Mouse (Mus musculus) stomach, postnatal 0 days (tissue): ENCODE measurements at regions not wholly inside any gene's neighbourhood (a gene's known extent, or its start where the extent isn't known, plus 50 kb on each side); places are given as distances from the start of the nearest gene placed in this dataset.
A peak's percentile ranks its signal among the peaks of the same experiment; 100 is the strongest.

ENCODE experiments used
- ATAC-seq: fragments of 200-750 bp; cut with Nextera tagmentation; 2 replicates; pipeline ENCODE4 v1.8.0; 2017; ENCODE audit not compliant: low FRiP score, low TSS enrichment
- DNase-seq: peaks from one replicate; pipeline ENCODE4 v3.0.0-alpha.2; 2016; ENCODE audit warnings: low spot score
- H3K27ac ChIP-seq: fragments of 300-500 bp; sonication (generic); replicated peaks from 2 replicates; pipeline ENCODE4 v1.5.1; 2014; ENCODE audit warnings: mild to moderate bottlenecking, control low read depth
- H3K27me3 ChIP-seq: fragments of 300-500 bp; sonication (generic); 2 replicates; pipeline ENCODE4 v1.6.1; 2014; ENCODE audit warnings: low read length; ENCODE audit not compliant: control insufficient read depth, insufficient read depth
- H3K36me3 ChIP-seq: fragments of 300-500 bp; sonication (generic); 2 replicates; pipeline ENCODE4 v1.6.1; 2014; ENCODE audit warnings: low read length, mixed read lengths; ENCODE audit not compliant: control insufficient read depth, insufficient read depth
- H3K4me1 ChIP-seq: fragments of 300-500 bp; sonication (generic); replicated peaks from 2 replicates; pipeline ENCODE4 v1.6.1; 2014; ENCODE audit warnings: antibody characterized with exemption; ENCODE audit not compliant: control insufficient read depth, insufficient read depth
- H3K4me2 ChIP-seq: fragments of 300-500 bp; sonication (generic); replicated peaks from 2 replicates; pipeline ENCODE4 v1.6.1; 2014; ENCODE audit warnings: low read depth, mild to moderate bottlenecking, control low read depth, moderate library complexity
- H3K4me3 ChIP-seq: fragments of 300-500 bp; sonication (generic); 2 replicates; pipeline ENCODE4 v1.5.1; 2014; ENCODE audit warnings: low read depth, low read length, control low read depth
- H3K9ac ChIP-seq: fragments of 300-500 bp; sonication (generic); 2 replicates; pipeline ENCODE4 v1.6.1; 2014; ENCODE audit warnings: mild to moderate bottlenecking, low read length, control low read depth, mixed read lengths
- H3K9me3 ChIP-seq: fragments of 300-500 bp; sonication (generic); 2 replicates; pipeline ENCODE4 v1.6.1; 2016; ENCODE audit warnings: low read length; ENCODE audit not compliant: control insufficient read depth
- CTCF ChIP-seq: IDR thresholded peaks from 2 replicates; pipeline ENCODE4 v1.5.1; 2016; ENCODE audit warnings: antibody characterized with exemption, low read depth, mild to moderate bottlenecking, moderate library complexity
- EP300 ChIP-seq: optimal IDR thresholded peaks from 2 replicates; pipeline ENCODE3; 2016; ENCODE audit warnings: antibody characterized with exemption
- WGBS: fragments of 180-500 bp; shearing (Covaris S2); extraction: QIAGEN DNeasy Blood & Tissue Kit; methylation state at CpG from one replicate; pipeline ENCODE4 v1.1.7; 2014; 5-methylcytosine and 5-hydroxymethylcytosine counted together

GRCm38 (mm10) chr7:134463380-134463779, 77.9 kb upstream of the D7Ertd443e start:
- DNase-seq (no peak), ATAC-seq (no peak)
- Histone ChIP-seq H3K9me3 (no peaks in the 10 kb centered on the region), H3K27ac (no peak overlapping the region), H3K4me3 (no peak overlapping the region), H3K36me3 (no peaks in the 10 kb centered on the region), H3K9ac (no peak overlapping the region), H3K27me3 (no peaks in the 10 kb centered on the region), H3K4me2 (no peak overlapping the region), H3K4me1 (no peaks in the 10 kb centered on the region)
- WGBS, result 90% methylated on average over 4 of the region's 4 CpGs
- TF ChIP-seq CTCF (no peak), EP300 (no peak)

- Histone ChIP-seq H3K4me3 (no peak overlapping the region), H3K36me3 (no peaks in the 10 kb centered on the region), H3K9ac (no peak overlapping the region), H3K9me3 (no peaks in the 10 kb centered on the region), H3K4me1 (no peaks in the 10 kb centered on the region), H3K4me2 (no peak overlapping the region), H3K27ac (no peak overlapping the region), H3K27me3 (no peaks in the 10 kb centered on the region)
- DNase-seq (no peak), ATAC-seq (no peak)
- WGBS, result 77% methylated on average over 3 of the region's 3 CpGs
- no peak for TF ChIP-seq EP300
- no peak for TF ChIP-seq CTCF
These were observed 81.8 kb upstream of the D7Ertd443e start for GRCm38 (mm10) chr7:134467216-134467615.

- WGBS, result 38% methylated on average over 2 of the region's 2 CpGs
- Histone ChIP-seq H3K27me3 (no peaks in the 10 kb centered on the region), H3K9ac (no peak overlapping the region), H3K4me3 (no peak overlapping the region), H3K27ac (no peak overlapping the region), H3K4me1 (no peaks in the 10 kb centered on the region), H3K36me3 (no peaks in the 10 kb centered on the region), H3K9me3 (no peaks in the 10 kb centered on the region), H3K4me2 (no peak overlapping the region)
- TF ChIP-seq CTCF, result peak; percentile 66
- TF ChIP-seq EP300, result no peak
- no peak for ATAC-seq
- DNase-seq, result peak; percentile 21
These were observed 85.8 kb upstream of the D7Ertd443e start for GRCm38 (mm10) chr7:134471286-134471685.

- no peak overlapping the region for H3K9ac ChIP-seq
- no peaks in the 10 kb centered on the region for H3K9me3 ChIP-seq
- WGBS, result 73% methylated on average over 4 of the region's 4 CpGs
- TF ChIP-seq EP300, result no peak
- TF ChIP-seq CTCF, result no peak
- H3K27ac ChIP-seq, result no peak overlapping the region
- DNase-seq, result no peak
- no peaks in the 10 kb centered on the region for H3K4me1 ChIP-seq
- no peak overlapping the region for H3K4me2 ChIP-seq
- no peak for ATAC-seq
- no peaks in the 10 kb centered on the region for H3K36me3 ChIP-seq
- H3K27me3 ChIP-seq, result no peaks in the 10 kb centered on the region
- no peak overlapping the region for H3K4me3 ChIP-seq
These were observed 105.9 kb upstream of the D7Ertd443e start for GRCm38 (mm10) chr7:134491326-134491725.

- H3K27me3 ChIP-seq, result no peaks in the 10 kb centered on the region
- H3K4me3 ChIP-seq, result no peak overlapping the region
- peak; percentile 58 for DNase-seq
- H3K4me2 ChIP-seq, result no peak overlapping the region
- no peaks in the 10 kb centered on the region for H3K9me3 ChIP-seq
- H3K9ac ChIP-seq, result no peak overlapping the region
- ATAC-seq, result peak; percentile 80
- no peaks in the 10 kb centered on the region for H3K36me3 ChIP-seq
- H3K27ac ChIP-seq, result no peak overlapping the region
- TF ChIP-seq EP300, result no peak
- TF ChIP-seq CTCF, result no peak
- WGBS, result 21% methylated on average over 11 of the region's 11 CpGs
- H3K4me1 ChIP-seq, result no peaks in the 10 kb centered on the region
These were observed 111.8 kb upstream of the D7Ertd443e start for GRCm38 (mm10) chr7:134497219-134497618.

- H3K27ac ChIP-seq, result no peak overlapping the region
- H3K36me3 ChIP-seq, result no peaks in the 10 kb centered on the region
- H3K4me3 ChIP-seq, result no peak overlapping the region
- H3K9me3 ChIP-seq, result no peaks in the 10 kb centered on the region
- H3K4me1 ChIP-seq, result no peaks in the 10 kb centered on the region
- 50% methylated on average over 4 of the region's 4 CpGs for WGBS
- no peak overlapping the region for H3K9ac ChIP-seq
- no peak for DNase-seq
- no peaks in the 10 kb centered on the region for H3K27me3 ChIP-seq
- ATAC-seq, result no peak
- H3K4me2 ChIP-seq, result no peak overlapping the region
- no peak for TF ChIP-seq EP300
- no peak for TF ChIP-seq CTCF
These were observed 112.4 kb upstream of the D7Ertd443e start for GRCm38 (mm10) chr7:134497870-134498269.
